Mouse (Mus musculus) embryonic facial prominence, embryonic 13.5 days (tissue): ENCODE results near the gene Nedd9. TPM values are rescaled to one million over a fixed set of nuclear protein-coding genes. Genes with fewer than 3 reads are reported as not detected.
A peak's percentile ranks its signal among the peaks of the same experiment; 100 is the strongest.
"Not testable (repeated sequence)": the region's sequence is repeated elsewhere in the genome, so short reads cannot be mapped to it uniquely, and the experiment has no call there.

Source experiments
- ATAC-seq: fragments of 200-750 bp; cut with Nextera tagmentation; 2 replicates; pipeline ENCODE4 v1.8.0; 2017; ENCODE audit warnings: low read depth; ENCODE audit not compliant: insufficient number of reproducible peaks, insufficient read depth, low FRiP score, low TSS enrichment
- H3K27ac ChIP-seq: fragments of 300-500 bp; sonication (generic); 2 replicates; pipeline ENCODE4 v1.5.1; 2015; ENCODE audit warnings: moderate library complexity, mild to moderate bottlenecking, inconsistent platforms
- H3K27me3 ChIP-seq: fragments of 300-500 bp; sonication (generic); 2 replicates; pipeline ENCODE4 v1.6.1; 2015; ENCODE audit warnings: mild to moderate bottlenecking, inconsistent platforms
- H3K36me3 ChIP-seq: fragments of 300-500 bp; sonication (generic); 2 replicates; pipeline ENCODE4 v1.6.1; 2015; ENCODE audit warnings: mild to moderate bottlenecking, inconsistent platforms
- H3K4me1 ChIP-seq: fragments of 300-500 bp; sonication (generic); 2 replicates; pipeline ENCODE4 v1.6.1; 2015; ENCODE audit warnings: inconsistent platforms
- H3K4me2 ChIP-seq: fragments of 300-500 bp; sonication (generic); 2 replicates; pipeline ENCODE4 v1.6.1; 2015; ENCODE audit warnings: moderate library complexity, mild to moderate bottlenecking, inconsistent platforms
- H3K4me3 ChIP-seq: fragments of 300-500 bp; sonication (generic); 2 replicates; pipeline ENCODE4 v1.5.1; 2015; ENCODE audit warnings: mild to moderate bottlenecking, inconsistent platforms
- H3K9ac ChIP-seq: fragments of 300-500 bp; sonication (generic); 2 replicates; pipeline ENCODE4 v1.6.1; 2015; ENCODE audit warnings: mild to moderate bottlenecking, inconsistent platforms
- H3K9me3 ChIP-seq: fragments of 300-500 bp; sonication (generic); 2 replicates; pipeline ENCODE4 v1.6.1; 2016; ENCODE audit warnings: inconsistent platforms
- whole genome bisulfite sequencing: fragments of 180-500 bp; shearing (Covaris S2); methylation state at CpG from one replicate; pipeline ENCODE4 v1.1.7; 2015; ENCODE audit warnings: mixed read lengths; 5-methylcytosine and 5-hydroxymethylcytosine counted together
- polyA plus RNA-seq: library from polyadenylated mRNA; unstranded; fragments of >200 nt; fragmentation: Nextera tagmentation; extraction: Ambion mirVana; gene quantifications from 2 replicates; pipeline ENCODE4 v1.2.1, GENCODE M21; 2015

Gene Nedd9
- polyA plus RNA-seq, 1 experiment from 2014 or later = 23.2 TPM

- WGBS = 79% methylated on average over 4 of the region's 4 CpGs
These were observed 111.1 kb downstream of the Nedd9 start for GRCm38 (mm10) chr13:41376111-41376510.

GRCm38 (mm10) chr13:41375696-41376095 is 111.5 kb downstream of the Nedd9 start:
- H3K4me1 ChIP-seq = peaks cover 12% of the 10 kb centered on the region; the same call in 1 of the 2 replicates
- 57% methylated on average over 6 of the region's 6 CpGs for WGBS
- H3K27ac ChIP-seq = no peak overlapping the region
- H3K4me2 ChIP-seq = no peak overlapping the region
- ATAC-seq = no peak
- H3K36me3 ChIP-seq = no peaks in the 10 kb centered on the region
- H3K9me3 ChIP-seq = no peaks in the 10 kb centered on the region
- H3K27me3 ChIP-seq = no peaks in the 10 kb centered on the region
- no peak overlapping the region for H3K4me3 ChIP-seq
- H3K9ac ChIP-seq = no peak overlapping the region

More at GRCm38 (mm10) chr13:41376111-41376510, 111.1 kb downstream of the Nedd9 start:
- peaks cover 10% of the 10 kb centered on the region; the same call in 1 of the 2 replicates for H3K4me1 ChIP-seq
- no peak overlapping the region for H3K27ac ChIP-seq
- no peaks in the 10 kb centered on the region for H3K27me3 ChIP-seq
- H3K36me3 ChIP-seq = no peaks in the 10 kb centered on the region
- H3K9me3 ChIP-seq = no peaks in the 10 kb centered on the region
- ATAC-seq = no peak
- no peak overlapping the region for H3K4me2 ChIP-seq
- no peak overlapping the region for H3K4me3 ChIP-seq
- no peak overlapping the region for H3K9ac ChIP-seq

- 93% methylated on average over 1 of the region's 1 CpGs for WGBS
- ATAC-seq = no peak
- H3K36me3 ChIP-seq = no peaks in the 10 kb centered on the region
- H3K4me3 ChIP-seq = no peak overlapping the region
- no peaks in the 10 kb centered on the region for H3K9me3 ChIP-seq
- no peak overlapping the region for H3K4me2 ChIP-seq
- peaks cover 12% of the 10 kb centered on the region; the same call in 1 of the 2 replicates for H3K4me1 ChIP-seq
- no peak overlapping the region for H3K27ac ChIP-seq
- H3K9ac ChIP-seq = no peak overlapping the region
- no peaks in the 10 kb centered on the region for H3K27me3 ChIP-seq
These were observed 112.3 kb downstream of the Nedd9 start for GRCm38 (mm10) chr13:41374886-41375285.

GRCm38 (mm10) chr13:41372555-41373460 is 114.4 kb downstream of the Nedd9 start:
- Histone ChIP-seq H3K27me3 (no peaks in the 10 kb centered on the region), H3K4me1 (peaks cover 12% of the 10 kb centered on the region; the same call in 1 of the 2 replicates), H3K4me2 (no peak overlapping the region), H3K9me3 (no peaks in the 10 kb centered on the region), H3K4me3 (no peak overlapping the region), H3K27ac (no peak overlapping the region), H3K9ac (no peak overlapping the region), H3K36me3 (no peaks in the 10 kb centered on the region)
- 75% methylated on average over 8 of the region's 8 CpGs for WGBS
- no peak for ATAC-seq

- Histone ChIP-seq H3K9me3 (no peaks in the 10 kb centered on the region), H3K4me3 (no peak overlapping the region), H3K36me3 (no peaks in the 10 kb centered on the region), H3K4me2 (no peak overlapping the region), H3K27me3 (no peaks in the 10 kb centered on the region), H3K4me1 (peaks cover 9% of the 10 kb centered on the region; the same call in 1 of the 2 replicates), H3K27ac (no peak overlapping the region), H3K9ac (no peak overlapping the region)
- 58% methylated on average over 3 of the region's 3 CpGs for WGBS
- no peak for ATAC-seq
These were observed 115.6 kb downstream of the Nedd9 start for GRCm38 (mm10) chr13:41371547-41371946.

GRCm38 (mm10) chr13:41368612-41369011 is 118.5 kb downstream of the Nedd9 start:
- Histone ChIP-seq H3K4me2 (no peak overlapping the region), H3K9ac (no peak overlapping the region), H3K9me3 (no peaks in the 10 kb centered on the region), H3K27ac (no peak overlapping the region), H3K27me3 (no peaks in the 10 kb centered on the region), H3K4me1 (peaks cover 9% of the 10 kb centered on the region; the same call in 1 of the 2 replicates), H3K4me3 (no peak overlapping the region), H3K36me3 (no peaks in the 10 kb centered on the region)
- ATAC-seq = no peak
- WGBS = 75% methylated on average over 5 of the region's 5 CpGs

GRCm38 (mm10) chr13:41367176-41367611 is 120.0 kb downstream of the Nedd9 start:
- Histone ChIP-seq H3K9ac (no peak overlapping the region), H3K4me1 (peaks cover 9% of the 10 kb centered on the region; the same call in 1 of the 2 replicates), H3K27ac (no peak overlapping the region), H3K9me3 (no peaks in the 10 kb centered on the region), H3K27me3 (no peaks in the 10 kb centered on the region), H3K4me3 (no peak overlapping the region), H3K4me2 (no peak overlapping the region), H3K36me3 (no peaks in the 10 kb centered on the region)
- ATAC-seq = no peak
- 90% methylated on average over 4 of the region's 4 CpGs for WGBS

- not testable (repeated sequence) for H3K36me3 ChIP-seq, H3K9ac ChIP-seq, H3K4me3 ChIP-seq, H3K27ac ChIP-seq, ATAC-seq, H3K27me3 ChIP-seq, H3K9me3 ChIP-seq, H3K4me1 ChIP-seq, H3K4me2 ChIP-seq
- WGBS = 0% methylated on average over 1 of the region's 1 CpGs
These were observed 120.6 kb downstream of the Nedd9 start for GRCm38 (mm10) chr13:41366609-41367008.

- Histone ChIP-seq H3K9me3 (no peaks in the 10 kb centered on the region), H3K27ac (no peak overlapping the region), H3K4me2 (no peak overlapping the region), H3K4me3 (no peak overlapping the region), H3K9ac (no peak overlapping the region), H3K36me3 (no peaks in the 10 kb centered on the region), H3K27me3 (no peaks in the 10 kb centered on the region), H3K4me1 (peaks cover 13% of the 10 kb centered on the region)
- no peak for ATAC-seq
- WGBS = 32% methylated on average over 9 of the region's 9 CpGs
These were observed 122.9 kb downstream of the Nedd9 start for GRCm38 (mm10) chr13:41364273-41364672.

GRCm38 (mm10) chr13:41362909-41363308 is 124.3 kb downstream of the Nedd9 start:
- H3K4me2 ChIP-seq = no peak overlapping the region
- H3K9me3 ChIP-seq = no peaks in the 10 kb centered on the region
- H3K4me3 ChIP-seq = no peak overlapping the region
- no peak for ATAC-seq
- peaks cover 15% of the 10 kb centered on the region for H3K4me1 ChIP-seq
- no peaks in the 10 kb centered on the region for H3K27me3 ChIP-seq
- H3K9ac ChIP-seq = no peak overlapping the region
- no peak overlapping the region for H3K27ac ChIP-seq
- no peaks in the 10 kb centered on the region for H3K36me3 ChIP-seq
- 79% methylated on average over 6 of the region's 6 CpGs for WGBS

GRCm38 (mm10) chr13:41360272-41360815 is 126.8 kb downstream of the Nedd9 start:
- Histone ChIP-seq H3K27ac (no peak overlapping the region), H3K4me3 (no peak overlapping the region), H3K4me2 (peak overlapping the region; percentile 82), H3K27me3 (peaks cover 3% of the 10 kb centered on the region; the same call in 1 of the 2 replicates), H3K36me3 (no peaks in the 10 kb centered on the region), H3K4me1 (peaks cover 37% of the 10 kb centered on the region), H3K9ac (no peak overlapping the region), H3K9me3 (no peaks in the 10 kb centered on the region)
- ATAC-seq = no peak
- WGBS = 27% methylated on average over 8 of the region's 8 CpGs
